Comparison of ENCODE assay signal across 13 mouse cellular contexts in the genomic region with DNA sequence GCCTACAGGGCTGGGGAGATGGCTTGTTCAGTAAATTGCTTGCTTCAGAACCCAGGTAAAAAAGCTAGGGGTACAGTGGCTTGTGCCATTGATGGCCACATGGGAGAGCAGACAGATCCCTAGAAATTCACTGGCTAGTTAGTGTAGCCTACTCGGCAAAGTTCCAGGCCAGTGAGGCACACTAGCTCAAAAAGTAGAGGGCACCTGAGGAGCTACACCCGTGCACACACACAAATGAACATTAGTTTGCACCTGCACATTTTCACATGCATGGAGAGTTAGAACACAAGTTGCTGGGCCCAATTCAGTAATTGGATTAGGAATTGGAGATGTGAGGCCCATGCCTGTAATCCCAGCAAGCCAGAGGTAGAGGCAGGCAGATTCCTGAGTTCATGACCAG. TPM values are rescaled to one million over a fixed set of nuclear protein-coding genes. Genes with fewer than 3 reads are reported as not detected.
DNase-seq lines count a peak whose midpoint lies in the region; ATAC-seq lines count a peak whose summit lies in the region.
"Had no signal": no experiment of that assay in that cellular context is flagged by ENCODE, and none has a peak within 500 bp of the region (broad histone marks: within the 10 kb centered on the region; RNA-seq: fewer than 3 reads in every experiment).

No protein-coding gene starts in this region.

- no peaks in the 10 kb centered on the region for H3K27me3 ChIP-seq in forebrain, embryonic 12.5 days
- no peaks in the 10 kb centered on the region for H3K27me3 ChIP-seq in forebrain, embryonic 11.5 days (ENCODE audit: control insufficient read depth, insufficient read depth, low read length)
- no peaks in the 10 kb centered on the region for H3K27me3 ChIP-seq in liver, embryonic 11.5 days (replicated peaks; ENCODE audit: control insufficient read depth, insufficient read depth, low read length)
- H3K27me3 ChIP-seq in limb, embryonic 13.5 days: no peaks in the 10 kb centered on the region
- H3K27me3 ChIP-seq: embryonic facial prominence, embryonic 13.5 days; lung, embryonic 15.5 days had no signal

- ATAC-seq in forebrain, embryonic 12.5 days (ENCODE audit: low FRiP score): no peak
- ATAC-seq in forebrain, embryonic 11.5 days (replicated peaks; ENCODE audit: low FRiP score): no peak
- ATAC-seq in liver, embryonic 11.5 days (replicated peaks; ENCODE audit: low FRiP score): no peak
- ATAC-seq in limb, embryonic 13.5 days (ENCODE audit: low FRiP score, low read depth): no peak
- no peak for ATAC-seq in monocyte, adult 5-6 weeks (replicated peaks; ENCODE audit: insufficient number of reproducible peaks, low FRiP score, low TSS enrichment, poor library complexity, severe bottlenecking)
- no peak for ATAC-seq in activated CD4-positive, CD25-positive, alpha-beta regulatory T cell, adult 4 months

- no peak overlapping the region for H3K9ac ChIP-seq in forebrain, embryonic 12.5 days
- H3K9ac ChIP-seq in forebrain, embryonic 11.5 days (ENCODE audit: low read length): no peak overlapping the region
- no peak overlapping the region for H3K9ac ChIP-seq in liver, embryonic 11.5 days (ENCODE audit: low read depth, low read length)
- no peak overlapping the region for H3K9ac ChIP-seq in limb, embryonic 13.5 days
- H3K9ac ChIP-seq: embryonic facial prominence, embryonic 13.5 days; lung, embryonic 15.5 days had no signal

- DNase-seq in forebrain, embryonic 11.5 days (ENCODE audit: low spot score): no peak
- no peak for DNase-seq in liver, embryonic 11.5 days (ENCODE audit: low spot score)
- DNase-seq in liver (no peak), NIH3T3 (ENCODE audit: low read depth) (peak; percentile 9)
- DNase-seq: cerebellum, postnatal 14 days; heart, adult 18-20 months; kidney, adult 2 months had no signal

- H3K27ac ChIP-seq in forebrain, embryonic 12.5 days: no peak overlapping the region
- H3K27ac ChIP-seq in forebrain, embryonic 11.5 days (ENCODE audit: low read depth, low read length): no peak overlapping the region
- H3K27ac ChIP-seq in liver, embryonic 11.5 days (ENCODE audit: low read depth, low read length): no peak overlapping the region
- no peak overlapping the region for H3K27ac ChIP-seq in limb, embryonic 13.5 days
- H3K27ac ChIP-seq: embryonic facial prominence, embryonic 13.5 days; lung, embryonic 15.5 days had no signal

- H3K9me3 ChIP-seq in forebrain, embryonic 12.5 days: no peaks in the 10 kb centered on the region
- H3K9me3 ChIP-seq in forebrain, embryonic 11.5 days (ENCODE audit: control insufficient read depth, low read length): no peaks in the 10 kb centered on the region
- H3K9me3 ChIP-seq in liver, embryonic 11.5 days (ENCODE audit: control insufficient read depth, low read length): no peaks in the 10 kb centered on the region
- H3K9me3 ChIP-seq in limb, embryonic 13.5 days: no peaks in the 10 kb centered on the region
- H3K9me3 ChIP-seq: embryonic facial prominence, embryonic 13.5 days; lung, embryonic 15.5 days had no signal

- H3K4me2 ChIP-seq in forebrain, embryonic 12.5 days: peak overlapping the region; percentile 76; the same call in 1 of the 2 replicates
- H3K4me2 ChIP-seq in forebrain, embryonic 11.5 days (ENCODE audit: low read depth, low read length, severe bottlenecking): no peak overlapping the region
- 0 out of 2 replicates have a peak overlapping the region, but pooled peaks have one; percentile 6 for H3K4me2 ChIP-seq in liver, embryonic 11.5 days
- H3K4me2 ChIP-seq in limb, embryonic 13.5 days (replicated peaks): peak overlapping the region; percentile 73; the same call in 1 of the 2 replicates

- peaks cover 34% of the 10 kb centered on the region for H3K4me1 ChIP-seq in forebrain, embryonic 12.5 days
- H3K4me1 ChIP-seq in forebrain, embryonic 11.5 days (replicated peaks; ENCODE audit: control insufficient read depth, insufficient read depth, low read length): peaks cover 8% of the 10 kb centered on the region; the same call in 1 of the 2 replicates
- H3K4me1 ChIP-seq in liver, embryonic 11.5 days (replicated peaks; ENCODE audit: control insufficient read depth, insufficient read depth, low read length): peaks cover 28% of the 10 kb centered on the region
- peaks cover 31% of the 10 kb centered on the region for H3K4me1 ChIP-seq in limb, embryonic 13.5 days

- H3K4me3 ChIP-seq in forebrain, embryonic 12.5 days (replicated peaks): no peak overlapping the region
- no peak overlapping the region for H3K4me3 ChIP-seq in forebrain, embryonic 11.5 days (ENCODE audit: low read depth, low read length)
- no peak overlapping the region for H3K4me3 ChIP-seq in liver, embryonic 11.5 days (ENCODE audit: low read depth, low read length)
- H3K4me3 ChIP-seq in limb, embryonic 13.5 days: no peak overlapping the region
- H3K4me3 ChIP-seq: embryonic facial prominence, embryonic 13.5 days; lung, embryonic 15.5 days had no signal

- H3K36me3 ChIP-seq in forebrain, embryonic 12.5 days (replicated peaks): no peaks in the 10 kb centered on the region; the same call in 1 of the 2 replicates
- no peaks in the 10 kb centered on the region for H3K36me3 ChIP-seq in forebrain, embryonic 11.5 days (ENCODE audit: control insufficient read depth, insufficient read depth, low read length)
- no peaks in the 10 kb centered on the region for H3K36me3 ChIP-seq in liver, embryonic 11.5 days (ENCODE audit: control insufficient read depth, insufficient read depth, low read length)
- peaks cover 6% of the 10 kb centered on the region; the same call in 1 of the 2 replicates for H3K36me3 ChIP-seq in limb, embryonic 13.5 days
- H3K36me3 ChIP-seq: embryonic facial prominence, embryonic 13.5 days; lung, embryonic 15.5 days had no signal

- 85% methylated on average over 2 of the region's 2 CpGs for WGBS in forebrain, embryonic 12.5 days
- WGBS in forebrain, embryonic 11.5 days: 86% methylated on average over 2 of the region's 2 CpGs
- WGBS in liver, embryonic 11.5 days: 92% methylated on average over 2 of the region's 2 CpGs
- 73% methylated on average over 2 of the region's 2 CpGs for WGBS in limb, embryonic 13.5 days

RNA-seq across cellular contexts. Expression of gene Pank2, which starts 2.8 kb away (rescaled TPM):
- polyA plus RNA-seq in forebrain, embryonic 12.5 days (2016; fragmentation: Nextera tagmentation; extraction: Ambion mirVana): 58.5 and 70.4 TPM in 2 replicates
- 66.3 and 66.5 TPM in 2 replicates for polyA plus RNA-seq in forebrain, embryonic 11.5 days (2014; fragmentation: Nextera tagmentation; extraction: Ambion mirVana)
- 37.1 and 41.7 TPM in 2 replicates for polyA plus RNA-seq in liver, embryonic 11.5 days (2014; fragmentation: Nextera tagmentation; extraction: Ambion mirVana)
- polyA plus RNA-seq in limb, embryonic 13.5 days (2015; fragmentation: Nextera tagmentation; extraction: Ambion mirVana): 39.0 and 39.3 TPM in 2 replicates
- total RNA-seq in monocyte, adult 5-6 weeks (2017): 38.1 to 53.4 TPM (median 45.9 TPM) in 3 replicates
- polyA plus RNA-seq in activated CD4-positive, CD25-positive, alpha-beta regulatory T cell, adult 4 months (2017; shearing (Covaris generic)): 10 to 100 TPM in 1 of 2 experiments, 1 to 10 TPM in 1; 7.6 to 11.9 TPM

RNA-seq across cellular contexts. Expression of gene Mavs, which starts 31.2 kb away (rescaled TPM):
- 11.3 and 13.2 TPM in 2 replicates for polyA plus RNA-seq in forebrain, embryonic 12.5 days (2016; fragmentation: Nextera tagmentation; extraction: Ambion mirVana)
- 16.6 and 17.1 TPM in 2 replicates for polyA plus RNA-seq in forebrain, embryonic 11.5 days (2014; fragmentation: Nextera tagmentation; extraction: Ambion mirVana)
- polyA plus RNA-seq in liver, embryonic 11.5 days (2014; fragmentation: Nextera tagmentation; extraction: Ambion mirVana): 29.7 and 30.0 TPM in 2 replicates
- 16.6 and 16.7 TPM in 2 replicates for polyA plus RNA-seq in limb, embryonic 13.5 days (2015; fragmentation: Nextera tagmentation; extraction: Ambion mirVana)
- total RNA-seq in monocyte, adult 5-6 weeks (2017): 8.0 to 16.9 TPM (median 9.0 TPM) in 3 replicates
- 10 to 100 TPM; 18.8 to 20.4 TPM for polyA plus RNA-seq in activated CD4-positive, CD25-positive, alpha-beta regulatory T cell, adult 4 months (2017; shearing (Covaris generic))

RNA-seq across cellular contexts. Expression of gene Ap5s1, which starts 58.2 kb away (rescaled TPM):
- 29.1 and 30.0 TPM in 2 replicates for polyA plus RNA-seq in forebrain, embryonic 12.5 days (2016; fragmentation: Nextera tagmentation; extraction: Ambion mirVana)
- 30.6 and 31.4 TPM in 2 replicates for polyA plus RNA-seq in forebrain, embryonic 11.5 days (2014; fragmentation: Nextera tagmentation; extraction: Ambion mirVana)
- 18.1 and 19.2 TPM in 2 replicates for polyA plus RNA-seq in liver, embryonic 11.5 days (2014; fragmentation: Nextera tagmentation; extraction: Ambion mirVana)
- polyA plus RNA-seq in limb, embryonic 13.5 days (2015; fragmentation: Nextera tagmentation; extraction: Ambion mirVana): 28.0 and 31.3 TPM in 2 replicates
- total RNA-seq in monocyte, adult 5-6 weeks (2017): 3.0 to 15.2 TPM (median 13.2 TPM) in 3 replicates
- polyA plus RNA-seq in activated CD4-positive, CD25-positive, alpha-beta regulatory T cell, adult 4 months (2017; shearing (Covaris generic)): 10 to 100 TPM; 14.8 to 23.9 TPM
